Mouse (Mus musculus) embryonic facial prominence, embryonic 13.5 days (tissue): ENCODE measurements at regions not wholly inside any gene's neighbourhood (a gene's known extent, or its start where the extent isn't known, plus 50 kb on each side); places are given as distances from the start of the nearest gene placed in this dataset.

Experiments
- ATAC-seq: fragments of 200-750 bp; cut with Nextera tagmentation; 2 replicates; pipeline ENCODE4 v1.8.0; 2017; ENCODE audit warnings: low read depth; ENCODE audit not compliant: insufficient number of reproducible peaks, insufficient read depth, low FRiP score, low TSS enrichment
- H3K27ac ChIP-seq: fragments of 300-500 bp; sonication (generic); 2 replicates; pipeline ENCODE4 v1.5.1; 2015; ENCODE audit warnings: moderate library complexity, mild to moderate bottlenecking, inconsistent platforms
- H3K27me3 ChIP-seq: fragments of 300-500 bp; sonication (generic); 2 replicates; pipeline ENCODE4 v1.6.1; 2015; ENCODE audit warnings: mild to moderate bottlenecking, inconsistent platforms
- H3K36me3 ChIP-seq: fragments of 300-500 bp; sonication (generic); 2 replicates; pipeline ENCODE4 v1.6.1; 2015; ENCODE audit warnings: mild to moderate bottlenecking, inconsistent platforms
- H3K4me1 ChIP-seq: fragments of 300-500 bp; sonication (generic); 2 replicates; pipeline ENCODE4 v1.6.1; 2015; ENCODE audit warnings: inconsistent platforms
- H3K4me2 ChIP-seq: fragments of 300-500 bp; sonication (generic); 2 replicates; pipeline ENCODE4 v1.6.1; 2015; ENCODE audit warnings: moderate library complexity, mild to moderate bottlenecking, inconsistent platforms
- H3K4me3 ChIP-seq: fragments of 300-500 bp; sonication (generic); 2 replicates; pipeline ENCODE4 v1.5.1; 2015; ENCODE audit warnings: mild to moderate bottlenecking, inconsistent platforms
- H3K9ac ChIP-seq: fragments of 300-500 bp; sonication (generic); 2 replicates; pipeline ENCODE4 v1.6.1; 2015; ENCODE audit warnings: mild to moderate bottlenecking, inconsistent platforms
- H3K9me3 ChIP-seq: fragments of 300-500 bp; sonication (generic); 2 replicates; pipeline ENCODE4 v1.6.1; 2016; ENCODE audit warnings: inconsistent platforms
- WGBS: fragments of 180-500 bp; shearing (Covaris S2); methylation state at CpG from one replicate; pipeline ENCODE4 v1.1.7; 2015; ENCODE audit warnings: mixed read lengths; 5-methylcytosine and 5-hydroxymethylcytosine counted together

DNA sequence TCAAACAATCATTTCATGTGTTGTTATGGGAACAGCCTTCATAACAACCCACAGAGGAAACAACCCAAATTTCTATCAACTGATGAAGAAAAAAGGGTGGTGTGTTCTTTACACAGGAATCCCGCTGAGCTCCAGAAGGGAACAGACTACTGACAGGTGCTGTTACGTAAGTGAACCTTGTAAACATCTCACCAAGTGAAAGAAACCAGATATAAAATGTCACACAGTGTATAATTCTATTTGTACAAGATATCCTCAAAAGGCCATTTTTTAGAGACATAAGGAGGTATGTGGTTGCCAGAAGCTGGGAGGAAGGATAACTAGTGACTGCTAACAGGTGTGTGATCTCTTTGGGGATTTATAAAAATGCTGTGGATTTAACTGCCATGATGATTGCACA lies 119.9 kb downstream of the Plod2 start:
- Histone ChIP-seq H3K9me3 (no peaks in the 10 kb centered on the region), H3K36me3 (no peaks in the 10 kb centered on the region), H3K27me3 (no peaks in the 10 kb centered on the region), H3K27ac (no peak overlapping the region), H3K4me2 (no peak overlapping the region), H3K9ac (no peak overlapping the region), H3K4me1 (no peaks in the 10 kb centered on the region), H3K4me3 (no peak overlapping the region)
- no peak for ATAC-seq
- WGBS: 57% methylated on average over 2 of the region's 2 CpGs

DNA sequence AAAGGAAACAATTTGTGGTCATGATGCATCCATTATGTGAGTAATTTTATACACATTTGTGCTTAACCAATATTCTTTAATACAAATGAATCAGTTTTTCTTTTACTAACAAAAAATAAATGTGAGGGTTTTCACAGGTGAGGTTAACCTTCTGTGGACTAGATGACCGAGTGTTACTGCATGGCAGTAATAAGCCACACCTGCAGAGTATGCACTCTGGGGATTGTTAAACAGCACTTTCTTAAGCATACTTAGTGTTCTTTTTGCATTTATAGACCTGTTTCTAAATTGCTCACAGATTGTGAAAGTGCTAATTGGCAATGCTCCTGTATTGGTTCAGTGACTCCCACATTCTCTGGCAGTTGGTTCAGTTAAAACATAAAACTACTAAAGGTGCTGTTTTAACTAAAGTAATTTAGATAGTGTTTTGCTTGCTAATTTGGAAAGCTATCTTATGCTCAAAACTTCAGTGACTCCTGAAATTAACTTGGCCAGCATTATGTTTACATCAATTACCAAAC lies 125.4 kb downstream of the Plod2 start:
- Histone ChIP-seq H3K9ac (no peak overlapping the region), H3K9me3 (no peaks in the 10 kb centered on the region), H3K27ac (no peak overlapping the region), H3K27me3 (no peaks in the 10 kb centered on the region), H3K4me2 (no peak overlapping the region), H3K4me3 (no peak overlapping the region), H3K36me3 (no peaks in the 10 kb centered on the region), H3K4me1 (no peaks in the 10 kb centered on the region)
- ATAC-seq: no peak
- WGBS: 78% methylated on average over 1 of the region's 1 CpGs

DNA sequence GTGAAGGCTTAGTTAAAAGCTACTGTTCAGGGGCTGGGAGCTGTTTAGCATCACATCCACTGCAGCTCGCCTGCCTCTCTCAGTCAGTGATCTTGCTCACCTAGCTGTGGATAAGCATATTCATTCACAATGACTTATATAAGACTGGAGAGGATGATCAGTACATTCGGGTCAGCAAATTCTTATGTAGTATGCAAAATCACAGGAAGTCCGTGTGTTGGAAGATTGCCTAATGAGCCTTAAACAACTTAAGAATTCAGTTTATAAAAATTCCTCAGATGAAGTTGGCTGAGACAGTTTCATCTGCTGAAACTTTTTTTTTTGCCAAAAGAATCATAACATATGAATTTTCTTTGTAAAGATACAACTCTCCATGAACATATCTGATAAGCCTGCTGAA lies 129.9 kb downstream of the Plod2 start:
- Histone ChIP-seq H3K4me1 (no peaks in the 10 kb centered on the region), H3K27me3 (no peaks in the 10 kb centered on the region), H3K36me3 (no peaks in the 10 kb centered on the region), H3K27ac (no peak overlapping the region), H3K4me2 (no peak overlapping the region), H3K4me3 (no peak overlapping the region), H3K9me3 (no peaks in the 10 kb centered on the region), H3K9ac (no peak overlapping the region)
- no peak for ATAC-seq
- 80% methylated on average over 3 of the region's 3 CpGs for WGBS

DNA sequence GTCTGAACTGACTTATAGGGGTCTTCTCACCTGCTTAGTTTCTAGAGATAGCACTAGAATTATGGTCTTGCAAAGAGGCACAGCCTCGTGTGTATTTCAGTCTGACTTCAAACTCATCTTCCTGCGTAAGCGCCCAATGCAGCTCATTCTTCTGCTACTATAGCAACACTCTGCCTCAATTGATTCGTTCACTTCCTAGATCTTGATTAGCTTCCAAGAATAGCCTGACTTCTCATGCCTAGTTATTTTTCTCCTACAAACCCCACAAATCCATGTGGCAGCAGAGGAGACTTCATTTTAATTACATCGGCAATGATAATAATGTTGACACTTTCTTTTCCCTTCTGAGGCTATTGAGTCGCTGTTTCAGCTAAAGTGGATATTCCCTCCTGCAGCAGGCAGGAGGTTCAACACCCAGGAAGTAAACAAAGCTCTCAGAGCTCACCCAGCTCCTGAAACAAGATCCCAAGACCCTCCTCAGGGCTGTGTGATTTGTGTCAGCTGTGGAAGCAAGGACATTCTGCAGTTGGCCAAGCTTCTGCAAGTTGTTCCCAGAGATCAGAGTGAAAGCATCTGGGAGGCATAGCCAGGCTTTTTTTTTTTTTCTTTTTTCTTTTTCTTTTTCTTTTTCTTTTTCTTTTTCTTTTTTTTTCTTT lies 152.5 kb downstream of the Plod2 start:
- no peak for ATAC-seq
- H3K27me3 ChIP-seq: no peaks in the 10 kb centered on the region
- no peaks in the 10 kb centered on the region for H3K36me3 ChIP-seq
- WGBS: 75% methylated on average over 6 of the region's 6 CpGs
- H3K4me1 ChIP-seq: no peaks in the 10 kb centered on the region
- H3K27ac ChIP-seq: no peak overlapping the region
- no peaks in the 10 kb centered on the region for H3K9me3 ChIP-seq
- H3K4me3 ChIP-seq: no peak overlapping the region
- no peak overlapping the region for H3K4me2 ChIP-seq
- H3K9ac ChIP-seq: no peak overlapping the region

DNA sequence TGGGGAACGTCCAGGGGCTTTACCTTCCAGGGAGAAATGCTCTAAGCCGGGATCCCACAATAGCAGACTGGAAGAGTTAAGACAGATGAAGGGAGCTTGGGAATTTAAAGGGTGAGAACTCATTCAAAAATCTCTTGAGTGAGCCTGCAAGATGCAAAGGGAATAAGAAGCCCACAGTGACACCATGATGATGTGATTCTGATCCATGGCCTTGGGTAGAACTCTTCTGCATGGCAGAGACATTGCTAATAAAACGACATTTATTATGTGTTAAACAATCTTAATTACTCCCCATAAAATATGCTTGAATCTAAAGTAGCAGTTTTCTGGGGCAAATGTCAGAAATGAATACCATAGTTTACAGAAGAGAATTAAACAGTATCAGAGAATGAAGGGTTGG lies 155.9 kb downstream of the Plod2 start:
- Histone ChIP-seq H3K4me3 (no peak overlapping the region), H3K36me3 (no peaks in the 10 kb centered on the region), H3K4me2 (no peak overlapping the region), H3K9me3 (no peaks in the 10 kb centered on the region), H3K27me3 (no peaks in the 10 kb centered on the region), H3K9ac (no peak overlapping the region), H3K4me1 (no peaks in the 10 kb centered on the region), H3K27ac (no peak overlapping the region)
- no peak for ATAC-seq
- 69% methylated on average over 3 of the region's 3 CpGs for WGBS

DNA sequence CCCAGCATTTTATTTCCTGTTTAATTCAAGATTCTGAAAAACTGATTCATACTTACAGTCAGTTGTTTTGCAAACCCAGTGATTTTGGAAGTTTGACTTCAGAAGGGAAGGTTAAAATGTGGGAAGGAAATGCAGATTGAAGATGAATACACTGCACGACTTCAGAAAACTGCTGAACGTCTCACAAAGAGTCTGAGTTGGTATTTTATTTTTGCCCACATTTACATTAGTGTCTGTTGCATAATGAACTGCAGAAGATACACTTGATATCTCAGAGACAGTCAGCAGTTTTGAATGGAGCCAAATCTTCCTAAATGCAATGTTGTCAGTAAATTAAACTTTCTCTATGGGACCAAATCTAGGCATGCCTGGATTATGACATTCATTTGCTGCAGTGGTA lies 162.7 kb downstream of the Plod2 start:
- Histone ChIP-seq H3K9me3 (no peaks in the 10 kb centered on the region), H3K4me1 (no peaks in the 10 kb centered on the region), H3K27ac (no peak overlapping the region), H3K27me3 (no peaks in the 10 kb centered on the region), H3K36me3 (no peaks in the 10 kb centered on the region), H3K4me2 (no peak overlapping the region), H3K9ac (no peak overlapping the region), H3K4me3 (no peak overlapping the region)
- 65% methylated on average over 2 of the region's 2 CpGs for WGBS
- ATAC-seq: no peak

DNA sequence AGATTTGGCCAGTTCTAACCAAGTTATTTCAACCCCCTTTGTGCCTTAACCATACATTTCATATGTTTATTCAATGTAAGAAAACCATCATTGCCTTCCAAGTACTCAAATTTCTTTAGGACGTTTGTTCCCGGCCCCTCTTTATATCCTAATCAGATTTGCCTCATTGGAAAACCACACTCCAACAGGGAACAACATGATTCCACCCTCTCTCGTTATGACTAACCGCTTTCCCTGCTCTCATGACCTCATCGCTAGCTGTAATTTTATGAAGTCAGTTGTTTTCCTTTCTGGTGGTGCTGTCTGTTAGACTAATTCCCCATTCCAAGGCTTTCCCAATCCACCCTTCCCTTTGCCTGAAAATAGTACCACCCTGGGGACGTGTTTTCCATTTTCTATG lies 165.0 kb downstream of the Plod2 start:
- H3K9ac ChIP-seq: no peak overlapping the region
- ATAC-seq: peak; percentile 62; the same call in 1 of the 2 replicates
- WGBS: 42% methylated on average over 6 of the region's 6 CpGs
- no peaks in the 10 kb centered on the region for H3K4me1 ChIP-seq
- H3K36me3 ChIP-seq: no peaks in the 10 kb centered on the region
- H3K27ac ChIP-seq: no peak overlapping the region
- no peak overlapping the region for H3K4me2 ChIP-seq
- no peaks in the 10 kb centered on the region for H3K27me3 ChIP-seq
- no peak overlapping the region for H3K4me3 ChIP-seq
- no peaks in the 10 kb centered on the region for H3K9me3 ChIP-seq

DNA sequence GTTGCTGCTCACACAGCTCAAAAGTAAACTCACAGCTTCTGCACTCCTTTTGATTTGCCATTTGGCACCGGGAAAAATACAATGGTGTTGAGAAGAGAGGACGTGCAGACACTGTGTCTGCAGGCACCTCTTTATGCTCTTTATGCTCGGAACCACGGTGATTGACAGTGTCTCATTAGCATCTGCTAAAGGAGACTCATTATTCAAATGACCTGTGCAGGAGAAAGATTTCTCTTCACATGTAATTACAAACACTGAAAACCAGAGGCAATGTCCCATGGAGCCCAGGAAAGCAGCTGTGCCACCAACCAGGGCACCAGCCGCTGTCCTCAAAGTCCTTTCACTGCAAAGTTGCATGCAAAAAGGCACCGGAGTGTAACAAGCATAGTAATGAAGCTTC lies 175.2 kb downstream of the Plod2 start:
- Histone ChIP-seq H3K9ac (no peak overlapping the region), H3K4me2 (no peak overlapping the region), H3K4me3 (no peak overlapping the region), H3K27me3 (no peaks in the 10 kb centered on the region), H3K27ac (no peak overlapping the region), H3K4me1 (no peaks in the 10 kb centered on the region), H3K9me3 (no peaks in the 10 kb centered on the region), H3K36me3 (no peaks in the 10 kb centered on the region)
- ATAC-seq: no peak
- WGBS: 75% methylated on average over 6 of the region's 6 CpGs

DNA sequence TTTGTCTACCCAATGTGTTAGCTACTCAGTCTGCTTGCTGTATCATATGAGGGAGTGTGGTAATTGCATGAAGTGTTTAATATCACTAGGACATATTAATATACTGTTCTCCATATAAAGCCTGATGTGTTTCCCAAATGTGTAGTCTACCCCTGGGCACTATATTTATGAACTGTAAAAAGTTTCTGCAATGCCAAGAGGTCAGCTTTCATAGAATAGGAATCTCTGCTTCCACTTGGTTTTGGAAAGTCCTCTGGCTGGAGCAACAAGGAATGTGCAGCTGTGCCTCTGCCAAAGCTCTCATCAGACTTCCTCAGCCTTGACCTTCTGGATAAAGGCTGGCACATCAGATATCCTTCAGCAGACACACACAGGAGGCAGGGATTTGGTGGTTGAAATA lies 176.3 kb downstream of the Plod2 start:
- Histone ChIP-seq H3K36me3 (no peaks in the 10 kb centered on the region), H3K4me1 (no peaks in the 10 kb centered on the region), H3K27me3 (no peaks in the 10 kb centered on the region), H3K4me2 (no peak overlapping the region), H3K9me3 (no peaks in the 10 kb centered on the region), H3K4me3 (no peak overlapping the region), H3K27ac (no peak overlapping the region), H3K9ac (no peak overlapping the region)
- ATAC-seq: no peak

DNA sequence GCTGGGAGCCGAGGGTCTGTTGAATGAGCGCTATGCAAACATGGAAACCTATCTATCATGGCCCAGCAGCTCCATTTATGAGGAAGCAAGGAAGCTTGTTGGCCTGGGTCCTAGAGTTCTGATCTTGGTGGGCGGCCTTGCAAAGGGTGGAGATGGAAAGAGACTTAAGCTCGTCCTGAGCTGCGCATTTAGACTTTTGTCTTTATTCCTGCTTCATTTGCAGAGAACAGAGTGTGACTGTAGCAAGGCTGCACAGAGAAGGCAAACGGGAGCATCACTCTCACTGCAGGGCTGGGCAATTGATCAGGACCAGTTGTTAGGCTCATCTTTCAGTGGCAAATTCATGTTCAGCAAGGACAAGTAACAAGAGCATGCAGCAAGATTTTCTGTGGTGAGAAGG lies 177.2 kb downstream of the Plod2 start:
- no peaks in the 10 kb centered on the region for H3K27me3 ChIP-seq
- 80% methylated on average over 6 of the region's 6 CpGs for WGBS
- H3K4me3 ChIP-seq: no peak overlapping the region
- H3K27ac ChIP-seq: no peak overlapping the region
- no peaks in the 10 kb centered on the region for H3K36me3 ChIP-seq
- H3K4me2 ChIP-seq: no peak overlapping the region
- H3K9me3 ChIP-seq: no peaks in the 10 kb centered on the region
- no peak overlapping the region for H3K9ac ChIP-seq
- ATAC-seq: no peak
- H3K4me1 ChIP-seq: no peaks in the 10 kb centered on the region

DNA sequence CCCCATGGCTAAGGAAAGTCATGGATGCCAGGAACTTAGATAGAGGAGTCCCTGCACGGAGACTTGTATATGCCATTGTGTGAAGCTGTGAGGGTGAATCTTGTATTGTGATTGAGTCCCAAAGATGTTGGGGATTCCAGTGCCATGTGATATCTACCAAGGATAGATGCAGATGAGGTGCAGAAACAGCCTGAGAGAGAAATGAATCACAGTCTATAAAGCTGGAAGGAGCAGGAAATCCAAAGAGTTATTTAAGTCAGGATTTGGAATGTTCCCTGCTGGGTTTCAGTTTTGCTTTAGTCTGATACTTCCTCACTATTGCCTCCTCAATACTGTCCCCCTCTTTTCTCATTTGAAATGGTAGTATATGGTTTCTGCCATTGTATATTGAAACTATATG lies 186.8 kb downstream of the Plod2 start:
- no peak overlapping the region for H3K4me3 ChIP-seq
- no peak overlapping the region for H3K27ac ChIP-seq
- no peaks in the 10 kb centered on the region for H3K36me3 ChIP-seq
- H3K27me3 ChIP-seq: no peaks in the 10 kb centered on the region
- no peaks in the 10 kb centered on the region for H3K9me3 ChIP-seq
- no peak for ATAC-seq
- no peak overlapping the region for H3K4me2 ChIP-seq
- no peaks in the 10 kb centered on the region for H3K4me1 ChIP-seq
- 87% methylated on average over 1 of the region's 1 CpGs for WGBS
- H3K9ac ChIP-seq: no peak overlapping the region

DNA sequence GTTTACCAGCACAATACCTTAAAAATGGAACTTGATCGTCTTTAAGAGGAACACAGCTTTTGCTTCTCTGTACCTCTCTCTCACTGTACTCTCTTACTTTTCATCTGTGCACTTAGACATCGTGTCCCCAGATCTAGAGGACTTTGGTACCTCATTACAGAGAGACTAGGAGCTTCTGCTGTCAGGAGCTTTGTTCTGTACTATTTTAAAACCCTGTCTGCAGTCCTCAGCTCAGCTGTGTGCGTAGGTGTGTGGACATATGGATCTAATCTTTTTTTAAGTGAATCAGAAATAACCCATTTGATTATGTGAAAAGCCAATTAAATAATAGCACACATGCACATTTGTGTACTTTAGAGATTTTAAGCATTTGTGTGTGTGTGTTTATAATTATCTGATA lies 189.4 kb downstream of the Plod2 start:
- Histone ChIP-seq H3K27me3 (no peaks in the 10 kb centered on the region), H3K4me3 (no peak overlapping the region), H3K4me2 (no peak overlapping the region), H3K9me3 (no peaks in the 10 kb centered on the region), H3K36me3 (no peaks in the 10 kb centered on the region), H3K27ac (no peak overlapping the region), H3K9ac (no peak overlapping the region), H3K4me1 (no peaks in the 10 kb centered on the region)
- ATAC-seq: no peak
- WGBS: 70% methylated on average over 3 of the region's 3 CpGs

DNA sequence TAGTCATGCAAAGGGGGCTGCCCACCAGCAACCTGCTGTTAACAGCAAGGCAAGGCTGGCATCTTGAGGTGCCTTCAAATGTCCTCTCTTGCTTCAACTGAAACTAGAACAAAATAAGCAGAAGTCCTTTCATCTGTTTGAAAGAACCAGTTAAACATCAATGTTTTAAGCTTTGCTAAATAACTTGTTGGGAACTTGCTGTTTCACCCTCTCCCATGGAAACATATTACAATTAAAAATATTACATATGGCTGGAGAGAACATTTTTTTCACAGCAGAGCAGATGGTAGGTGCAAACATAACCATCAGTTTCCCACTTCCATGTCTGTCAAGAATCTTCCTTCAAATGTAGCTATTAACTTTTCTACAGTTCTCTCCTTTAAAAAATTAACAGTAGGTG lies 225.5 kb downstream of the Plod2 start:
- H3K4me3 ChIP-seq: no peak overlapping the region
- no peak overlapping the region for H3K4me2 ChIP-seq
- H3K9ac ChIP-seq: no peak overlapping the region
- H3K4me1 ChIP-seq: 0 out of 2 replicates have a peak, but pooled peaks cover 4% of the 10 kb centered on the region
- no peaks in the 10 kb centered on the region for H3K9me3 ChIP-seq
- H3K36me3 ChIP-seq: no peaks in the 10 kb centered on the region
- no peak overlapping the region for H3K27ac ChIP-seq
- no peak for ATAC-seq
- no peaks in the 10 kb centered on the region for H3K27me3 ChIP-seq
